Mouse (Mus musculus) hindbrain, embryonic 16.5 days (tissue): ENCODE data around the gene Tnfsf11. TPM values are rescaled to one million over a fixed set of nuclear protein-coding genes. Genes with fewer than 3 reads are reported as not detected.

Experiments used
- ATAC-seq: fragments of 200-750 bp; cut with Nextera tagmentation; 2 replicates; pipeline ENCODE4 v1.8.0; 2017; ENCODE audit warnings: moderate TSS enrichment, moderate library complexity
- H3K27ac ChIP-seq: fragments of 300-500 bp; sonication (generic); 2 replicates; pipeline ENCODE4 v1.5.1; 2014; ENCODE audit warnings: low read depth, mild to moderate bottlenecking, control low read depth, low read length, moderate library complexity
- H3K27me3 ChIP-seq: fragments of 300-500 bp; sonication (generic); replicated peaks from 2 replicates; pipeline ENCODE4 v1.6.1; 2014; ENCODE audit warnings: low read length; ENCODE audit not compliant: control insufficient read depth, insufficient read depth
- H3K36me3 ChIP-seq: fragments of 300-500 bp; sonication (generic); 2 replicates; pipeline ENCODE4 v1.6.1; 2014; ENCODE audit warnings: mild to moderate bottlenecking, low read length, moderate library complexity, mixed read lengths; ENCODE audit not compliant: control insufficient read depth, insufficient read depth
- H3K4me1 ChIP-seq: fragments of 300-500 bp; sonication (generic); 2 replicates; pipeline ENCODE4 v1.6.1; 2014; ENCODE audit warnings: low read depth, low read length; ENCODE audit not compliant: control insufficient read depth, insufficient read depth
- H3K4me2 ChIP-seq: fragments of 300-500 bp; sonication (generic); 2 replicates; pipeline ENCODE4 v1.6.1; 2014; ENCODE audit warnings: mild to moderate bottlenecking, low read length, control low read depth, moderate library complexity
- H3K4me3 ChIP-seq: fragments of 300-500 bp; sonication (generic); 2 replicates; pipeline ENCODE4 v1.5.1; 2014; ENCODE audit warnings: mild to moderate bottlenecking, low read length, control low read depth, moderate library complexity
- H3K9ac ChIP-seq: fragments of 300-500 bp; sonication (generic); 2 replicates; pipeline ENCODE4 v1.6.1; 2014; ENCODE audit warnings: low read depth, mild to moderate bottlenecking, control low read depth, low read length, moderate library complexity
- H3K9me3 ChIP-seq: fragments of 300-500 bp; sonication (generic); 2 replicates; pipeline ENCODE4 v1.6.1; 2014; ENCODE audit warnings: mild to moderate bottlenecking, low read length, moderate library complexity; ENCODE audit not compliant: control insufficient read depth
- WGBS: fragments of 180-500 bp; shearing (Covaris S2); extraction: QIAGEN DNeasy Blood & Tissue Kit; methylation state at CpG from one replicate; pipeline ENCODE4 v1.1.7; 2014; 5-methylcytosine and 5-hydroxymethylcytosine counted together
- polyA plus RNA-seq: library from polyadenylated mRNA; unstranded; fragments of >200 nt; fragmentation: Nextera tagmentation; extraction: Ambion mirVana; gene quantifications from 2 replicates; pipeline ENCODE4 v1.2.1, GENCODE M21; 2015

The Tnfsf11 gene
- polyA plus RNA-seq, 1 experiment from 2014 or later: not detected

- H3K4me1 ChIP-seq: no peaks in the 10 kb centered on the region
- 71% methylated on average over 7 of the region's 7 CpGs for WGBS
- H3K9ac ChIP-seq: no peak overlapping the region
- no peaks in the 10 kb centered on the region for H3K9me3 ChIP-seq
- no peaks in the 10 kb centered on the region for H3K36me3 ChIP-seq
- no peak overlapping the region for H3K4me2 ChIP-seq
- no peak overlapping the region for H3K27ac ChIP-seq
- no peaks in the 10 kb centered on the region for H3K27me3 ChIP-seq
- no peak overlapping the region for H3K4me3 ChIP-seq
- no peak for ATAC-seq
Measured at GRCm38 (mm10) chr14:78331368-78331767, 23.5 kb upstream of the Tnfsf11 start.

GRCm38 (mm10) chr14:78330576-78331300 is 22.9 kb upstream of the Tnfsf11 start:
- no peak overlapping the region for H3K4me3 ChIP-seq
- no peaks in the 10 kb centered on the region for H3K4me1 ChIP-seq
- 46% methylated on average over 11 of the region's 11 CpGs for WGBS
- no peak for ATAC-seq
- H3K9ac ChIP-seq: no peak overlapping the region
- H3K4me2 ChIP-seq: no peak overlapping the region
- H3K9me3 ChIP-seq: no peaks in the 10 kb centered on the region
- H3K27me3 ChIP-seq: no peaks in the 10 kb centered on the region
- no peaks in the 10 kb centered on the region for H3K36me3 ChIP-seq
- no peak overlapping the region for H3K27ac ChIP-seq

- H3K27me3 ChIP-seq: no peaks in the 10 kb centered on the region
- H3K4me2 ChIP-seq: no peak overlapping the region
- no peaks in the 10 kb centered on the region for H3K9me3 ChIP-seq
- H3K9ac ChIP-seq: no peak overlapping the region
- no peak overlapping the region for H3K4me3 ChIP-seq
- H3K27ac ChIP-seq: no peak overlapping the region
- H3K36me3 ChIP-seq: no peaks in the 10 kb centered on the region
- WGBS: 82% methylated on average over 8 of the region's 8 CpGs
- H3K4me1 ChIP-seq: no peaks in the 10 kb centered on the region
- ATAC-seq: no peak
Measured at GRCm38 (mm10) chr14:78329765-78330451, 22.1 kb upstream of the Tnfsf11 start.

GRCm38 (mm10) chr14:78323356-78323755 is 15.5 kb upstream of the Tnfsf11 start:
- H3K27me3 ChIP-seq: no peaks in the 10 kb centered on the region
- WGBS: 93% methylated on average over 1 of the region's 1 CpGs
- ATAC-seq: no peak
- H3K9ac ChIP-seq: no peak overlapping the region
- no peak overlapping the region for H3K4me3 ChIP-seq
- H3K27ac ChIP-seq: no peak overlapping the region
- no peaks in the 10 kb centered on the region for H3K9me3 ChIP-seq
- no peaks in the 10 kb centered on the region for H3K4me1 ChIP-seq
- no peak overlapping the region for H3K4me2 ChIP-seq
- no peaks in the 10 kb centered on the region for H3K36me3 ChIP-seq

- no peak overlapping the region for H3K4me3 ChIP-seq
- no peaks in the 10 kb centered on the region for H3K9me3 ChIP-seq
- WGBS: 87% methylated on average over 9 of the region's 9 CpGs
- H3K4me1 ChIP-seq: no peaks in the 10 kb centered on the region
- ATAC-seq: no peak
- H3K9ac ChIP-seq: no peak overlapping the region
- H3K36me3 ChIP-seq: no peaks in the 10 kb centered on the region
- H3K27ac ChIP-seq: no peak overlapping the region
- H3K4me2 ChIP-seq: no peak overlapping the region
- H3K27me3 ChIP-seq: no peaks in the 10 kb centered on the region
Measured at GRCm38 (mm10) chr14:78322916-78323315, 15.1 kb upstream of the Tnfsf11 start.

- no peak overlapping the region for H3K9ac ChIP-seq
- H3K4me3 ChIP-seq: no peak overlapping the region
- 90% methylated on average over 6 of the region's 6 CpGs for WGBS
- no peaks in the 10 kb centered on the region for H3K9me3 ChIP-seq
- no peak for ATAC-seq
- no peak overlapping the region for H3K4me2 ChIP-seq
- no peak overlapping the region for H3K27ac ChIP-seq
- H3K4me1 ChIP-seq: no peaks in the 10 kb centered on the region
- H3K36me3 ChIP-seq: no peaks in the 10 kb centered on the region
- no peaks in the 10 kb centered on the region for H3K27me3 ChIP-seq
Measured at GRCm38 (mm10) chr14:78320248-78320647, 12.4 kb upstream of the Tnfsf11 start.

GRCm38 (mm10) chr14:78319580-78319979 is 11.7 kb upstream of the Tnfsf11 start:
- no peaks in the 10 kb centered on the region for H3K9me3 ChIP-seq
- no peak overlapping the region for H3K4me3 ChIP-seq
- H3K27me3 ChIP-seq: no peaks in the 10 kb centered on the region
- ATAC-seq: no peak
- no peak overlapping the region for H3K4me2 ChIP-seq
- WGBS: 80% methylated on average over 5 of the region's 5 CpGs
- no peaks in the 10 kb centered on the region for H3K36me3 ChIP-seq
- no peak overlapping the region for H3K27ac ChIP-seq
- H3K4me1 ChIP-seq: no peaks in the 10 kb centered on the region
- H3K9ac ChIP-seq: no peak overlapping the region

GRCm38 (mm10) chr14:78319000-78319399 is 11.2 kb upstream of the Tnfsf11 start:
- Histone ChIP-seq H3K9ac (no peak overlapping the region), H3K36me3 (no peaks in the 10 kb centered on the region), H3K27ac (no peak overlapping the region), H3K4me1 (no peaks in the 10 kb centered on the region), H3K4me2 (no peak overlapping the region), H3K27me3 (no peaks in the 10 kb centered on the region), H3K9me3 (no peaks in the 10 kb centered on the region), H3K4me3 (no peak overlapping the region)
- 75% methylated on average over 3 of the region's 3 CpGs for WGBS
- no peak for ATAC-seq

- H3K4me2 ChIP-seq: no peak overlapping the region
- no peaks in the 10 kb centered on the region for H3K9me3 ChIP-seq
- no peak overlapping the region for H3K9ac ChIP-seq
- no peak for ATAC-seq
- H3K4me1 ChIP-seq: no peaks in the 10 kb centered on the region
- no peak overlapping the region for H3K27ac ChIP-seq
- no peaks in the 10 kb centered on the region for H3K27me3 ChIP-seq
- 83% methylated on average over 5 of the region's 5 CpGs for WGBS
- no peaks in the 10 kb centered on the region for H3K36me3 ChIP-seq
- H3K4me3 ChIP-seq: no peak overlapping the region
Measured at GRCm38 (mm10) chr14:78317623-78318022, 9.8 kb upstream of the Tnfsf11 start.
